Mouse (Mus musculus) megakaryocyte, embryonic 14.5 days (primary cell): ENCODE data around the gene Angptl1.

Source experiments
- FLI1 ChIP-seq: IDR thresholded peaks from 2 replicates; pipeline ENCODE4 v1.6.1; 2012; ENCODE audit warnings: low read length, inconsistent platforms, mixed read lengths
- GATA1 ChIP-seq: IDR thresholded peaks from 3 replicates; pipeline ENCODE4 v1.6.1; 2012; ENCODE audit warnings: mixed read lengths, low read length, inconsistent platforms, borderline replicate concordance

- TF ChIP-seq FLI1 (no peak), GATA1 (no peak)
Measured at GRCm38 (mm10) chr1:156854558-156854957, 16.2 kb downstream of the Angptl1 start.
